Mouse (Mus musculus) cerebellum, postnatal 36 days (tissue): Measurements from ENCODE around the gene Chrnd.

Source experiments
- DNase-seq, 2 experiments: peaks; one replicate each; pipeline ENCODE4 v3.0.0; 2021 to 2022; ENCODE audit warnings: mixed read lengths in 2 of 2

Chrnd gene

GRCm38 (mm10) chr1:87243021-87243420, 52.6 kb downstream of the Chrnd start:
- DNase-seq: no peak

- DNase-seq: no peak
Observed at GRCm38 (mm10) chr1:87245430-87245829, 55.0 kb downstream of the Chrnd start.

GRCm38 (mm10) chr1:87245929-87246815, 55.8 kb downstream of the Chrnd start:
- peak; percentile 80 to 85 for DNase-seq
